Mouse (Mus musculus) midbrain, embryonic 15.5 days (tissue): ENCODE results near the gene Tmem131l. TPM values are rescaled to one million over a fixed set of nuclear protein-coding genes. Genes with fewer than 3 reads are reported as not detected.

Experiments
- ATAC-seq: fragments of 200-750 bp; cut with Nextera tagmentation; replicated peaks from 2 replicates; pipeline ENCODE4 v1.8.0; 2017; ENCODE audit warnings: moderate TSS enrichment
- H3K27ac ChIP-seq: fragments of 300-500 bp; sonication (generic); 2 replicates; pipeline ENCODE4 v1.5.1; 2015; ENCODE audit warnings: mild to moderate bottlenecking, inconsistent platforms
- H3K27me3 ChIP-seq: fragments of 300-500 bp; sonication (generic); replicated peaks from 2 replicates; pipeline ENCODE4 v1.6.1; 2015; ENCODE audit warnings: inconsistent platforms
- H3K36me3 ChIP-seq: fragments of 300-500 bp; sonication (generic); replicated peaks from 2 replicates; pipeline ENCODE4 v1.6.1; 2015; ENCODE audit warnings: inconsistent platforms
- H3K4me1 ChIP-seq: fragments of 300-500 bp; sonication (generic); 2 replicates; pipeline ENCODE4 v1.6.1; 2015; ENCODE audit warnings: inconsistent platforms
- H3K4me2 ChIP-seq: fragments of 300-500 bp; sonication (generic); 2 replicates; pipeline ENCODE4 v1.6.1; 2015; ENCODE audit warnings: inconsistent platforms, mild to moderate bottlenecking, moderate library complexity
- H3K4me3 ChIP-seq: fragments of 300-500 bp; sonication (generic); 2 replicates; pipeline ENCODE4 v1.5.1; 2015; ENCODE audit warnings: mild to moderate bottlenecking, inconsistent platforms
- H3K9ac ChIP-seq: fragments of 300-500 bp; sonication (generic); 2 replicates; pipeline ENCODE4 v1.6.1; 2015; ENCODE audit warnings: mild to moderate bottlenecking, inconsistent platforms
- H3K9me3 ChIP-seq: fragments of 300-500 bp; sonication (generic); 2 replicates; pipeline ENCODE4 v1.6.1; 2016; ENCODE audit warnings: inconsistent platforms
- WGBS: fragments of 180-500 bp; shearing (Covaris S2); methylation state at CpG from one replicate; pipeline ENCODE4 v1.1.7; 2015; ENCODE audit warnings: mixed read lengths; 5-methylcytosine and 5-hydroxymethylcytosine counted together
- polyA plus RNA-seq: library from polyadenylated mRNA; unstranded; fragments of >200 nt; fragmentation: Nextera tagmentation; extraction: Ambion mirVana; gene quantifications from 2 replicates; pipeline ENCODE4 v1.2.1, GENCODE M21; 2015

Tmem131l gene
- polyA plus RNA-seq, 1 experiment from 2014 or later = 70.7 TPM

DNA sequence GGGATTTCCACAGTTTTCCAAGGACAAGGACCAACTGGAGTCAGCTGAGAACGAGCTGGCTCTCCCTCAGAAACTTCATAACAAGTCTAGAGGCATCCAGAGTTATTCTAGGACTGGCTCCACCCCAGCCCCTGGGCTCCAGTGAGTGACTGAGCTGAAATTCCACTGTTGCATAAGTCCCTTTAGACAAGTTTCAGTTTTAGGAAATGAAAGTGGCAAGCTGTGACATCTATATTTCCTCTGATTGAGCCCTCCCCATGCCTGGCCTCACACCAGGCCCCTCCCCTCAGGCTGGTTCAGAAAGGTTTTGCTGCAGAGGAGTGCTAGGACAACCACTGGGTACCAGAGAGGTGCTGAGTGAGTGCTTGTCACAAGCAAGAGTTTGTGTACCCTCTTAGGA is 177.0 kb downstream of the Tmem131l start:
- H3K27me3 ChIP-seq = no peaks in the 10 kb centered on the region
- no peak overlapping the region for H3K27ac ChIP-seq
- H3K4me2 ChIP-seq = no peak overlapping the region
- ATAC-seq = no peak
- no peaks in the 10 kb centered on the region for H3K9me3 ChIP-seq
- WGBS = 58% methylated on average over 1 of the region's 1 CpGs
- H3K4me3 ChIP-seq = no peak overlapping the region
- no peaks in the 10 kb centered on the region for H3K36me3 ChIP-seq
- no peak overlapping the region for H3K9ac ChIP-seq
- H3K4me1 ChIP-seq = no peaks in the 10 kb centered on the region

DNA sequence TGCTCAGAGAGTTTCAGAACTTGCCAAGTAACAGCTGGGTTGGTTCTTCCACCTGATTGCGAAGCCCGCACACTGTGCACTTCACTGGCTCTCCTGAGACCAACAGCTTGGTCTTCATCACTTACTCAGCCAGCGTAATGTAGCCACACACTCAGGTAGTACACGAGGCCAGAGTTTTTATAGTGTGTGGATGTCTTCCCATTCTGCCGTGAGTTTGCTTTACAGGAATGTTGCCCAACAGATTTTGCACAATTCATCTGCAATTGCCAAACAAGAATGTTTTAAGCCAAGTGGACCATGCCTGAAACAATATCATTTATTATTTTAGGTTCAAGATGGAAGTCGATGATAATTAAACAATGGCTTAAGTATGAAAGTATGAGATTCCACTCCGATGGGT is 180.4 kb downstream of the Tmem131l start:
- no peaks in the 10 kb centered on the region for H3K27me3 ChIP-seq
- no peaks in the 10 kb centered on the region for H3K36me3 ChIP-seq
- no peak overlapping the region for H3K9ac ChIP-seq
- 87% methylated on average over 7 of the region's 7 CpGs for WGBS
- no peak overlapping the region for H3K4me2 ChIP-seq
- no peak overlapping the region for H3K27ac ChIP-seq
- ATAC-seq = no peak
- H3K9me3 ChIP-seq = no peaks in the 10 kb centered on the region
- H3K4me1 ChIP-seq = no peaks in the 10 kb centered on the region
- no peak overlapping the region for H3K4me3 ChIP-seq

GRCm38 (mm10) chr3:83859071-83859470 is 180.9 kb downstream of the Tmem131l start:
- ATAC-seq = no peak
- 67% methylated on average over 3 of the region's 3 CpGs for WGBS

GRCm38 (mm10) chr3:83857621-83858020 is 182.4 kb downstream of the Tmem131l start:
- Histone ChIP-seq H3K9me3 (no peaks in the 10 kb centered on the region), H3K36me3 (no peaks in the 10 kb centered on the region), H3K27me3 (no peaks in the 10 kb centered on the region), H3K4me2 (no peak overlapping the region), H3K4me1 (no peaks in the 10 kb centered on the region), H3K9ac (no peak overlapping the region), H3K27ac (no peak overlapping the region), H3K4me3 (no peak overlapping the region)
- no peak for ATAC-seq
- WGBS = 93% methylated on average over 13 of the region's 13 CpGs

More at GRCm38 (mm10) chr3:83859071-83859470, 180.9 kb downstream of the Tmem131l start:
- H3K4me3 ChIP-seq = no peak overlapping the region
- no peak overlapping the region for H3K4me2 ChIP-seq
- H3K9me3 ChIP-seq = no peaks in the 10 kb centered on the region
- H3K36me3 ChIP-seq = no peaks in the 10 kb centered on the region
- H3K27ac ChIP-seq = no peak overlapping the region
- no peak overlapping the region for H3K9ac ChIP-seq
- H3K4me1 ChIP-seq = no peaks in the 10 kb centered on the region
- H3K27me3 ChIP-seq = no peaks in the 10 kb centered on the region

DNA sequence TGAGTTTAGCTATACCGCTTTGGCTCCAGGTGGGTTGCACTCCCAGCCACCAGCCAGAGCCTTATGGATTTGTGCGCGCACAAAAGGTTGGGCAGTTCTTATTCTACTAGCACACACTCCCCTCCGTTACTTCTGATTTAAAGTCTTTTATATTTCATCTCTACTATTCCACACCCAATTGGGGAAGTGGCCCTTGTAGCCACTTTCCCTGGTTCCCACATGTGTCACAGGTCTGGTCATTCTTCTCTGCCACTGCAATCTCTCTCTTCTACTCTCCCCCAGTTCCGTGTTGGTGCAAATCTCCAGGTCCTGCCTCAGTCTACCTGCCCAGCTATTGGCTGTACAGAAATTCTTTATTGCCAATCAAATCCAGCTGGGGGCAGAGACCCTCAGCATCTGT is 184.3 kb downstream of the Tmem131l start:
- no peak overlapping the region for H3K27ac ChIP-seq
- no peak overlapping the region for H3K4me3 ChIP-seq
- 93% methylated on average over 5 of the region's 5 CpGs for WGBS
- H3K36me3 ChIP-seq = no peaks in the 10 kb centered on the region
- H3K9me3 ChIP-seq = no peaks in the 10 kb centered on the region
- no peaks in the 10 kb centered on the region for H3K27me3 ChIP-seq
- H3K9ac ChIP-seq = no peak overlapping the region
- ATAC-seq = no peak
- H3K4me2 ChIP-seq = no peak overlapping the region
- H3K4me1 ChIP-seq = no peaks in the 10 kb centered on the region

GRCm38 (mm10) chr3:83849341-83849740 is 190.6 kb downstream of the Tmem131l start:
- Histone ChIP-seq H3K27ac (no peak overlapping the region), H3K4me3 (no peak overlapping the region), H3K4me2 (no peak overlapping the region), H3K9me3 (no peaks in the 10 kb centered on the region), H3K9ac (no peak overlapping the region), H3K4me1 (no peaks in the 10 kb centered on the region), H3K27me3 (no peaks in the 10 kb centered on the region), H3K36me3 (no peaks in the 10 kb centered on the region)
- 80% methylated on average over 2 of the region's 2 CpGs for WGBS
- ATAC-seq = no peak

Other genes with a start within 250 kb of the Tmem131l start
- gene Tlr2, start 198.4 kb downstream of the Tmem131l start, polyA plus RNA-seq = 0.68 and 0.84 TPM in 2 replicates
- gene Mnd1, start 115.6 kb upstream of the Tmem131l start, polyA plus RNA-seq = 1.6 and 1.8 TPM in 2 replicates
- 2.0 and 2.5 TPM in 2 replicates for gene Gm6525, start 133.9 kb upstream of the Tmem131l start, polyA plus RNA-seq